Mouse (Mus musculus) liver, postnatal 0 days (tissue): ENCODE data around the gene Tmem208. TPM values are rescaled to one million over a fixed set of nuclear protein-coding genes. Genes with fewer than 3 reads are reported as not detected.
A peak's percentile ranks its signal among the peaks of the same experiment; 100 is the strongest.

Experiments
- ATAC-seq: fragments of 200-750 bp; cut with Nextera tagmentation; 2 replicates; pipeline ENCODE4 v1.8.0; 2017; ENCODE audit warnings: mild to moderate bottlenecking, moderate library complexity
- DNase-seq: peaks from one replicate; pipeline ENCODE4 v3.0.0-alpha.2; 2016
- H3K27ac ChIP-seq: fragments of 300-500 bp; sonication (generic); 2 replicates; pipeline ENCODE4 v1.5.1; 2014; ENCODE audit warnings: antibody characterized with exemption, moderate library complexity, mild to moderate bottlenecking, low read depth
- H3K27me3 ChIP-seq: fragments of 300-500 bp; sonication (generic); 2 replicates; pipeline ENCODE4 v1.6.1; 2014; ENCODE audit warnings: low read length, control low read depth, mixed read lengths; ENCODE audit not compliant: insufficient read depth
- H3K36me3 ChIP-seq: fragments of 300-500 bp; sonication (generic); replicated peaks from 2 replicates; pipeline ENCODE4 v1.6.1; 2014; ENCODE audit warnings: mild to moderate bottlenecking, control low read depth, low read length, moderate library complexity, mixed read lengths; ENCODE audit not compliant: insufficient read depth
- H3K4me1 ChIP-seq: fragments of 300-500 bp; sonication (generic); 2 replicates; pipeline ENCODE4 v1.6.1; 2014; ENCODE audit warnings: antibody characterized with exemption, mild to moderate bottlenecking, control low read depth; ENCODE audit not compliant: insufficient read depth
- H3K4me2 ChIP-seq: fragments of 300-500 bp; sonication (generic); 2 replicates; pipeline ENCODE4 v1.6.1; 2014; ENCODE audit warnings: low read depth, mild to moderate bottlenecking, low read length, moderate library complexity, mixed read lengths
- H3K4me3 ChIP-seq: fragments of 300-500 bp; sonication (generic); 2 replicates; pipeline ENCODE4 v1.5.1; 2014; ENCODE audit warnings: low read depth, low read length
- H3K9ac ChIP-seq: fragments of 300-500 bp; sonication (generic); replicated peaks from 2 replicates; pipeline ENCODE4 v1.6.1; 2014; ENCODE audit warnings: mild to moderate bottlenecking, moderate library complexity
- H3K9me3 ChIP-seq: fragments of 300-500 bp; sonication (generic); 2 replicates; pipeline ENCODE4 v1.6.1; 2016; ENCODE audit warnings: mild to moderate bottlenecking, control low read depth, low read length, mixed read lengths
- CTCF ChIP-seq: sonication (generic); IDR thresholded peaks from 2 replicates; pipeline ENCODE4 v1.5.1; 2016; ENCODE audit warnings: antibody characterized with exemption, low read depth
- EP300 ChIP-seq: IDR thresholded peaks from 2 replicates; pipeline ENCODE4 v1.6.1; 2016; ENCODE audit warnings: antibody characterized with exemption, low read depth, mild to moderate bottlenecking
- WGBS: fragments of 180-500 bp; shearing (Covaris S2); extraction: QIAGEN DNeasy Blood & Tissue Kit; methylation state at CpG from one replicate; pipeline ENCODE4 v1.1.7; 2014; ENCODE audit not compliant: insufficient replicate concordance; 5-methylcytosine and 5-hydroxymethylcytosine counted together
- polyA plus RNA-seq: library from polyadenylated mRNA; unstranded; fragments of >200 nt; fragmentation: Nextera tagmentation; extraction: Ambion mirVana; gene quantifications from 2 replicates; pipeline ENCODE4 v1.2.1, GENCODE M21; 2015

Gene Tmem208
- polyA plus RNA-seq, 1 experiment from 2014 or later = 75.2 TPM

DNA sequence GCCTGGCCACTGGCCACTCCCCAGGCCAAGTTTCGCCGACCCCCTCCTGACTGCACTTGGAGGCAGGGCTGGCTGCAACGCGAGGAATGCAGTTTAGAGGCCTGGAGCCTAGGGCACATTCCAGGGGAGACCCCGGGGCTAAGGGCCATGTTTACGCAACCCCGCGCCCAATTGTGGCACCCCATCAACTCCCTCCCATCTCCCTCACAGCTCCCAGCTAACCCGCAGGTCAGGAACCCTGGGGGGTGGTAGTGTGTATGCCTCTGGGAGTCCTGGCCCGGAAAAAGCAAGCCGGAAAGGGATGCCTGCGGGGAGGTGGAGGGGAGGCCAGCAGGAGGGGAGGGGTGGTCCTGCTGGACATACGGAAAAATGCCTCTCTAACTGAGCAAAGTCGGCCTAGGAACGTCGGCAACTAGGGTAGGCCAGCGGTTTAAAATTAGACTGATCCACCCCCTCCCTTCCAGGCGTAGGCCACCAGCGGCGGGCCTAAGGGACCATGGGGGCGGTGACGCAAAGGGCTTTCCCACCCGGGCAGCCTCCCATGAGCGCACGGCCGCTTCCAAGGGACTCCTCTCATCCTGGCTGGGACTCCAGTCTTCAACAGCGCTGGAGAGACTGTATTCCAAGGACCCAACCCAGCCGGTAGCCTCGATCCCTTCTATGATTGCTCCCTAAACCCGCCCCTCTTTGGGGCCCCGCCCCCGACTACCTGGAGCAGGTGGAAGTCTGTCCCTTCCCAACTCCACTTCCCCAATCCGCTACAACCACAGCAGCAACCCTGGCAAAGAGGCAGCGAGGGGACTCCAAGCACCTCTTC lies 20.7 kb downstream of the Tmem208 start:
- ATAC-seq (0 out of 2 replicates have a peak, but pooled peaks have one; percentile 2), DNase-seq (peak; percentile 43)
- Histone ChIP-seq H3K36me3 (no peaks in the 10 kb centered on the region; the same call in 1 of the 2 replicates), H3K9me3 (no peaks in the 10 kb centered on the region), H3K4me3 (peak overlapping the region; percentile 63), H3K4me2 (peak overlapping the region; percentile 83), H3K9ac (peak overlapping the region; percentile 59), H3K27ac (peak overlapping the region; percentile 41), H3K4me1 (peaks cover 39% of the 10 kb centered on the region), H3K27me3 (peaks cover 43% of the 10 kb centered on the region)
- TF ChIP-seq EP300 = no peak
- no peak for TF ChIP-seq CTCF
- WGBS = 9% methylated on average over 30 of the region's 34 CpGs

DNA sequence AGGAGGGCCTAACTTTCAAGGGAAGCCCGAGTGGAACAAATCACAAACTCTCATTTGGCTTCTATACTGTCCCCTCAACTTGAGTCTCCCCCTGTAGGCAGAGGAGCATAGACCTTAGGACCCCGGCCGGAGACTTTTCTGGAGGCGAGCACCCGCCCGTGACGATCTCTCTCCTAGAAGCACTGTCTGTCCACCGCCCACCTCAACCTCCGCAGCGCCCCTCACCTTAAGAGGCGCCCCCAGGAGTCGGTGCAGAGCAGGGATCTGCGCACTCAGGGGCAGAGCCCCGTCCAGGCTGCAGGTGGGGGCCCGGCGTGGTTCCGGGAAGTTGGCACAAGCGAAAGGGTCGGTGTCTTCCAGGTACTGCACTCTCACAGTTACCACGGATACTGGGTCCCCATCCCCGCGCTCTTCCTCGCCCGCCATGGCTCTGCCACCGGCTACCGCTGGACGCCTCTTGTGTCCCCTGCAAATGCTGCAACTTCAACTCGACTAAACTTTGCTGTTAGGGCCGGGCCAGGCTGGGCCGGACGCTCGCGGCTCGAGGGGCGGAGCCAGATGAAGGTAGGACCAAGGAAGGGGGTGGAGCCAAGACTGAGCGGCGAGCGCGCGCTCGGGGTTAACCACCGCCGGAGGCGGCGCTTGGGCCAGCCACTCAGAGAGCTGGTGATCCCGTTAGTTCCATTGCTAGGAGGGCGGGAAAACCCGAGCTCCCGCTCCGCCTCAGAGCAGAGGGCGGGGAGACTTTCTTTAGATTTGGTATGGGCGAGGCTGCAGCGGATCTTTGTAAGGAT lies 21.5 kb downstream of the Tmem208 start, which contains the start of gene Fhod1:
Gene Fhod1, minus strand, starts transcription at position 526 of the 794 bp plus-strand sequence.
- peak within 1 kb of the TSS; percentile 41 for H3K27ac ChIP-seq
- H3K9ac ChIP-seq = peak within 1 kb of the TSS; percentile 59
- ATAC-seq (peak; percentile 86), DNase-seq (peak; percentile 91)
- peak within 1 kb of the TSS; percentile 83 for H3K4me2 ChIP-seq
- under 1% methylated on average over 53 of the region's 53 CpGs for WGBS
- no peaks in the 10 kb centered on the region for H3K9me3 ChIP-seq
- peak within 1 kb of the TSS; percentile 63 for H3K4me3 ChIP-seq
- peaks cover 43% of the 10 kb centered on the region for H3K27me3 ChIP-seq
- peak; percentile 30; the same call in 1 of the 2 replicates for TF ChIP-seq CTCF
- no peak for TF ChIP-seq EP300
- peaks cover 39% of the 10 kb centered on the region for H3K4me1 ChIP-seq
- H3K36me3 ChIP-seq = no peaks in the 10 kb centered on the region; the same call in 1 of the 2 replicates

DNA sequence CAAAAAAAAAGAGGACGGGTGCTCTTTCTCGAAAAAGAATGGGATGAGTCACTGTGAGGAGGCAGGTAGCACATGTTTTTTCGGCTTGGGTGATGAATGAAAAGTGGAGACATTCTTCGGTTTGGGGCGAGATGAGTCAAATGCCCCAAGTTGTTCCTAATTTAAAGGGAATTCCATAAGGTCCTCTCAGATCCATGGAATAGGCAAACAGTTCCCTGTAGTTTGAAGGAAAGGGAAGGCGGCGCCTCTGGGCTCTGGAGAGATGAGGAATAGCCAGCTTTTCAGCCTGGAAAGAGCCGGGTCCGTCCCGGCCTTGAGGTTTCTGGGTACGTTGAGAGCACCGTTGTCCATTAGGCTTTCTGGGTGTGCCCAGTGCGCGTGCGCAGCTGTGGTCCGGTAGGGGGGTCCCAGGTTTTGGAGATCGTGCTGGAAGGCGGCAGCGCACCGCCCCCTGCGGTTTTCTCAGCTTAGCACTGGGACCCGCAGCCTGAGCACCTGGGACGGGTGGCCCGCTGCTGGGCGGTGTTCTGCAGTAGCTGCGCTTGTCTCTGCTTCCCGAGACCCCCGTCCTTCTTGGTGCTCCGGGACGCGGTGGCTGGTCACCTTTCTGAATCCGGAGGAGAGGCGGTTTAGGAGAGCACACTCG lies 22.4 kb downstream of the Tmem208 start, which contains the start of gene Slc9a5:
Gene Slc9a5, plus strand, starts transcription at position 394 of the 646 bp plus-strand sequence.
- Histone ChIP-seq H3K27me3 (peaks cover 43% of the 10 kb centered on the region), H3K27ac (peak within 1 kb of the TSS; percentile 41)
- peak; percentile 20; the same call in 1 of the 2 replicates for TF ChIP-seq CTCF
- no peak for TF ChIP-seq EP300

DNA sequence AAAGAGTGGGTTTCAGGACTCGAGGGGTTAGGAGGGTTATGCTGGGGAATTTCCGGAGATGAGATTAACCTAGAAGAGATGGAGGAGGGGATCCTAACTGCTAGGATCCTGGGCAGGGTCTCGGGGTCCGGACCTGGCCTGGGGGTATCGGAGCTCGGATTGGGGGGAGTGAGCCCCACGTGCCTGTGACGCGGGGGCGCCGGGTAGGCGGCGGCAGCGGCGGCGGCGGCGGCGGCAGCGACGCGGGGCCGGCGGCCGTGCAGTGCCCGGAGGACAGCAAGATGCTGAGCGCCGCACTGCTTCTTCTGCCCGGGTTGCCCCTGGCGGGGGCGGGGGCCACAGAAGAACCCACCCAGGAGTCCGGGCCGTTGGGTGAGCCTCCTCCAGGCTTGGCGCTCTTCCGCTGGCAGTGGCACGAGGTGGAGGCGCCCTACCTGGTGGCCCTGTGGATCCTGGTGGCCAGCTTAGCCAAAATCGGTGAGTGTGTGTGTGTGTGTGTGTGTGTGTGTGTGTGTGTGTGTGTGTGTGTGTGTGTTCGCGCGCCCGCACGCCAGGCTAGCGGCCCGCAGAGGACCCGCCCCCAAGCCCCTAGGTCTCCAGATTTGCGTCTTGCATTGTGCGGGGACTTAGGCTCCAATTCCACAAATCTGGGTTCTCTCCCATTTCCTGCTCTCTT lies 23.1 kb downstream of the Tmem208 start:
- Histone ChIP-seq H3K9ac (peak overlapping the region; percentile 38), H3K27ac (no peak overlapping the region), H3K4me3 (peak overlapping the region; percentile 63), H3K36me3 (no peaks in the 10 kb centered on the region), H3K4me2 (peak overlapping the region; percentile 83), H3K4me1 (peaks cover 39% of the 10 kb centered on the region), H3K27me3 (peaks cover 43% of the 10 kb centered on the region), H3K9me3 (no peaks in the 10 kb centered on the region)
- TF ChIP-seq EP300 = no peak
- TF ChIP-seq CTCF = no peak
- ATAC-seq = no peak
- 2% methylated on average over 24 of the region's 48 CpGs for WGBS
- DNase-seq = peak; percentile 19

More for the DNA sequence above, 22.4 kb downstream of the Tmem208 start, which contains the start of gene Slc9a5:
- H3K9me3 ChIP-seq = no peaks in the 10 kb centered on the region
- H3K36me3 ChIP-seq = no peaks in the 10 kb centered on the region
- peak; percentile 45 for DNase-seq
- H3K9ac ChIP-seq = peak within 1 kb of the TSS; percentile 59
- peak within 1 kb of the TSS; percentile 83 for H3K4me2 ChIP-seq
- ATAC-seq = no peak
- WGBS = under 1% methylated on average over 34 of the region's 34 CpGs
- H3K4me1 ChIP-seq = peaks cover 39% of the 10 kb centered on the region
- H3K4me3 ChIP-seq = peak within 1 kb of the TSS; percentile 63

DNA sequence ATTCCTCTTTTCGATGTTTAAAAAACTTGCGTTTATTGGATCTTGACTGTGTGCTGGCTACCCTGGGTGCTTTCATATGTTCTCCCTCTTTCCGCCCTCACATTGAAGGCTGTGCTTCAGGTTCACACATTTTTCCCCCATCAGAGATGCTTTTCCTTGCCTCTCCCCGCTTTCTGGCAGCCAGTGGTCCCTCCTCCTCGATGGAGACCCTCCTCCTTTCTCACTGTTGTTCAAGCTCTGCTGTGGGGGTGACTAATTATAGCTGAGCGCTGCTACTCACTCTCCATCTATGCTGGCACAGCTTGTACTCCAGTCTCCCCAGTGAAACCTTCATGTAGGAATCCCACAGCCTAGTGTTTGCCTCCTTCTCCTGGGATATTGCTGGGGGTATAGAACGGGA lies 24.0 kb downstream of the Tmem208 start:
- 56% methylated on average over 7 of the region's 7 CpGs for WGBS
- DNase-seq (no peak), ATAC-seq (no peak)
- Histone ChIP-seq H3K27me3 (peaks cover 43% of the 10 kb centered on the region), H3K4me3 (no peak overlapping the region), H3K36me3 (no peaks in the 10 kb centered on the region), H3K27ac (no peak overlapping the region), H3K9ac (no peak overlapping the region), H3K4me2 (no peak overlapping the region), H3K9me3 (no peaks in the 10 kb centered on the region), H3K4me1 (peaks cover 33% of the 10 kb centered on the region)
- TF ChIP-seq CTCF = no peak
- TF ChIP-seq EP300 = no peak
